Mouse (Mus musculus) adrenal gland, adult 8-10 months (tissue): ENCODE measurements around the gene Olfr689. TPM values are rescaled to one million over a fixed set of nuclear protein-coding genes. Genes with fewer than 3 reads are reported as not detected.
"Not testable (repeated sequence)": the region's sequence is repeated elsewhere in the genome, so short reads cannot be mapped to it uniquely, and the experiment has no call there.

Experiments
- DNase-seq: peaks from one replicate; pipeline ENCODE4 v3.0.0; 2022
- total RNA-seq, 4 experiments: library from RNA; stranded (reverse); gene quantifications; 2 replicates each; pipeline ENCODE4 v1.2.4; 2022

Olfr689 gene
- not detected for total RNA-seq

DNA sequence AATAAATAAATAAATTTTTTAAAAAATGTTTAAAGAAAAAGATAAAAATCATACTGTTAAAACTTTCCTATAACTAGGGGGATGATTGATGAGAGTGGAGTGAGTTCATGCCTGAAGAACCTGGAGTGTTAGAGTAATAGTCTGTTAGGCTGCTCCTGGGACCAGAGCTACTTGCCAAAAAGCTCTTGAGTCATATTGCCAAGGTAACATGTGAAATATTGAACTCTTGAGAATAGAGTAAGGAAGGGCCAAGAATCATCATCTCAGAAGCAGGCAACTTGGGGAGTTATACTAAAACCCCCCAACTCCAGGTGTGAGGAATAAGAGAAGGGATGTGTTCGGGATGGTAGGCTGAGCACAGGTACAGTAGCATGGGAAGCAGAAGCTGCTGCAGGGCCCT lies at the start of gene Olfr689:
Olfr689 (plus strand) TSS at position 301 of the 400 bp plus-strand sequence.
- DNase-seq = no peak

DNA sequence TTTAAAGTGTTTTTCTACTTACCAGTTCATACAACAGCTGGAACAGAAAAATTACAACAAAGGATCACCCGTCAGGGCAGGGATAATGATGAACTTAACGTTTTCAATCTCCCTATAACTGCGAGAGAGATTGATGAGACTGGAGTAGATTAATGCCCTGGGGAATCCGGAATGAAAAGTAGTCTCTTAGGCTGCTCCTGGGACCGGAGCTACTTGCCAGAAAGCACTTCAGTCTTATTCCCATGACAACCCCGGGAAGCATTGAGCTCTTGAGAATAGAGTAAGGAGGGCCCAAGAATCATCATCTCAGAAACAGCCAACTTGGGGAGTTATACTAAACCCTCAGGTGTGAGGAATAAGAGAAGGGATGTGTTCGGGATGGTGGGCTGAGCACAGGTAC lies 38.5 kb upstream of the Olfr689 start:
- no peak for DNase-seq

DNA sequence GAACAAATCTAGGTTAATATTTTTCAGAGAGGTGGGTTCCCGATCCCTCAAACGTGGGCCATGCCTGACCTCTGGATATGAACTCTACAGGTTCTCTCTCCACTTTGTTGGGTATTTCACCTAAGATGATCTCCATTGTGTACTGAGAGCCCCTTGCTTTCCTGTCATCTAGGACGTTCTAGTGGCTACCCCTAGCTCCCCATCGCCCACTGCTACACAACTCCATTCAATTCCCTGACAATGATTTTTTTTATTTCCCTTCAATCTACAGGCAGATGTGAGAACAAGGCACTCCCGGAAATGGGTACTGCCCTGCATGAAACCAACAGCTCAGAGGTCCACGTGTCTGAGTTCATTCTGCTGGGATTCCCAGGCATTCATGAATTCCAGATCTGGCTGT lies 23.2 kb upstream of the Olfr689 start, which contains the start of gene Olfr688:
Olfr688 (plus strand) TSS at position 301 of the 400 bp plus-strand sequence.
- no peak for DNase-seq

DNA sequence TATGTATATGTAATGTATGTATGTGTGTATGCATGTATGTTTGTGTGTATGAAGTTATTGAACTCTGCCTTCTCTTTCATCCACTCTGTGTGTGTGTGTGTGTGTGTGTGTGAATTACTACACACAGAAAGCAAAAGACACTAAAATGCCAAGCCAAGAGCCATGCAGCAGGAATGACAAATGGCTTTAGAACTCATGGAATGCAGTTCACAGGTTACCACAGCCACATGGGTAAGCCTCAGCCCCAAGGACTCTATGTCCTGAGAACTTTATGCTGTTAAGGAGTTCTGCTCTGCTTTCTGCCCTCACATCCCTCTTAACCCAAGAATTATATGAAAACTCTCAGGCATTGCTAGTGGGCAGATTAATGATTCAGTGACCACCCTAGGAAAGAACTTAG lies 20.9 kb upstream of the Olfr689 start:
- no peak for DNase-seq

DNA sequence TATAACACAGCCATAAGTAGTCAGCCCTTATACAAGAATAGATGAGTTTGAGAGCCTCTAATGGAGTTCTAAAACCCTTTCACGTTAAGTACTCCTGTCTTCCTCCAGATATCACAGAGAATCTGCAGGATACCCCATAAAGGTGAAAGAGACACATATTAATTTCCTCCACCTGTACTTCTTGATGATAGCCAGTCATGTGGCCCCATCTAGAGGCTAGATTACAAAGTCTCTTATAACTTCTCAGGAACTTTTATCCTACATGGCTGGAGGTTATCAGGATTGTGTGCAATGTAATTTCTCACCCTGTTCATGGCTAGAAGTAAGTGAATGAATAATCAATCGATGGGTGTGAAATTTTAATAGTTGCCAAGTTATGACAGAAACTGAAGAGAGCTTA lies 14.3 kb downstream of the Olfr689 start:
- DNase-seq = no peak

DNA sequence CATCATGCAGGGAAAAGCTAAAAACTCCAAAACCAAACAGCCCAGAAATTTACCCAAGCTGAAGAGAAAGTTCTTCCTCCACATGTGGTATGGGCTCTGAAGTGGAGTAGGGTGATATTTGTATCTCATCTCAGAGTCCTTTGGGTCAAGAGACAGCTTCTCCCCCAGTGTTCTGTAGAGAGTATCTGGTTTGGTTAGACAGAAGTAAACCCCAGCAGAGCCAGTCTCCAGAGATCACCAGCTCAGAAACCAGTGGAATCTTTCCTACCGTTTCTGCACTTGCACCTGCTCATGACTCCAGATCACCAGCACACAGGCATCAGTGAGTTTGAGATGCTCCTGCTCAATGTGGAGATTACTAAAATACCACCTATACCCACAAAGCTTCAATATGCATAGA lies 23.0 kb downstream of the Olfr689 start, which contains the start of gene Olfr690:
Olfr690 (minus strand) TSS at position 101 of the 400 bp plus-strand sequence.
- no peak for DNase-seq

DNA sequence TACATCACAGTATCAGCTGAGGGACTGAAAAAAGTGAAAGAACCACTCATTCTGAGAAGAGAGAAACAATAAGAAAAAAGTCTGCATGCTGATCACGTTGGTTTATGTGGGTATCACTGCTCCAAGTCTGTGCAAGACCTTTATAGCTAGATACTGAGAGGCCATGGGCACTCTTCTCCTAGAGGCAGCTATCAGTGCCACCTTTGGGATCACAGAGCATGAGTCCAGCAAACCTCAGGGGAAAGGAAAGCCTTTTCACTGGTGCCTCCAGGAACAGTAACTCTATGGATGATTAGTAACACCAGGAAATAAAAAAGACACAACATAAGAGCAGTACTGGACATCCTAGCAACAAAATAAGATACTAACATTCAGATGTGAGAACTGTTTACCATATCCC lies 31.2 kb downstream of the Olfr689 start, which contains the start of gene Olfr691:
Olfr691 (minus strand) TSS at position 101 of the 400 bp plus-strand sequence.
- no peak for DNase-seq

DNA sequence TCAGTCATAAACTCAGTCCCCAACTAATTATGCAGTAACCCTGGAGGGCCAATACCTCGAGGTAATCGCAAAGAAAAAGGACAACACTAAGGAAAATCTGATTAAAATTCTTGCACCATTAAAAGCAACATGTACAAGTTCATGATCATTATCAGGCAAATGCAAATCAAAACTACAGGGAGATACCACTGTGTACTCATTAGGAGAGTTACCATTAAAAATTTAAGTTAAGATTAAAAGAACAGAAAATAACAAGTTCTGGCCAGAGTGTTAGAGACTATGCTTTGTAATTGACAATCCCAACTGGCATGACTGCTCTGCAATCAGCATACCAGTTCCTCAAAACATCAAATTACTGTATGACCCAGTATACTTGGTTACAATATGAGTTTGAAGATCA lies 31.8 kb downstream of the Olfr689 start:
- no peak for DNase-seq

DNA sequence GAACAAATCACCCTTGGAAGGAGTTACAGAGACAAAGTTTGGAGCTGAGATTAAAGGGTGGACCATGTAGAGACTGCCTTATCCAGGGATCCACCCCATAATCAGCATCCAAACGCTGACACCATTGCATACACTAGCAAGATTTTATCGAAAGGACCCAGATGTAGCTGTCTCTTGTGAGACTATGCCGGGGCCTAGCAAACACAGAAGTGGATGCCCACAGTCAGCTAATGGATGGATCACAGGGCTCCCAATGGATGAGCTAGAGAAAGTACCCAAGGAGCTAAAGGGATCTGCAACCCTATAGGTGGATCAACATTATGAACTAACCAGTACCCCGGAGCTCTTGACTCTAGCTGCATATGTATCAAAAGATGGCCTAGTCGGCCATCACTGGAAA lies 45.1 kb downstream of the Olfr689 start:
- DNase-seq = not testable (repeated sequence)

DNA sequence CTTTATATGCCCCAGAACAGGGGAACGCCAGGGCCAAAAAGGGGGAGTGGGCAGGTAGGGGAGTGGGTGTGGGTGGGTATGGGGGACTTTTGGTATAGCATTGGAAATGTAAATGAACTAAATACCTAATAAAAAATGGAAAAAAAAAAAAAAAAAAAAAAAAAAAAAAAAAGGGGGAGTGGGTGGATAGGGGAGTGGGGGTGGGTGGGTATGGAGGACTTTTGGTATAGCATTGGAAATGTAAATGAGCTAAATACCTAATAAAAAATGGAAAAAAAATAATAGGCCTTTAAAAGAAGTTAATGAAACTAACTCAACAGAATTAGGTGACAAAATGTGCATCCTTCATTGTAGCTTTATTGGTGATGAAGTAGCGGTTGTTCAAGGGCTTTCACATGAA lies 45.5 kb downstream of the Olfr689 start:
- DNase-seq = not testable (repeated sequence)

DNA sequence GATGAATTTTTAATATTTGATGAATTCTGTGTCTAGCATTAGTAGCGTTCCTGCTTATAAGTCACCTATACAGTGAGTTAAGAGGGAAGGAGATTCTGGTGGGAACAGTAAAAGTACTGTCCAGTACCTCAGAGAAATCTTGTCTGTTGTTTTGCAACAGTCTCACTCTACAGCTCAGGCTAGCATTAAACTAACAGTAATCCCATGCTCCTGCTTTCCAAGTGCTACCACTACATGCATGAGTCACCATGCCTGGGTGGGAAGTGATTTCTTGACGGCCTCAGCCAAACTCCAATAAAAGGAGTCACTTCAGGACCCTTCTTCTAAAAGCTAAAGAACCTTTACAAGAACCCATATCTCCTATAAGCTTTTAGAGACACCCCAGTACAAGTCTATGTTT lies 50.7 kb downstream of the Olfr689 start:
- no peak for DNase-seq

DNA sequence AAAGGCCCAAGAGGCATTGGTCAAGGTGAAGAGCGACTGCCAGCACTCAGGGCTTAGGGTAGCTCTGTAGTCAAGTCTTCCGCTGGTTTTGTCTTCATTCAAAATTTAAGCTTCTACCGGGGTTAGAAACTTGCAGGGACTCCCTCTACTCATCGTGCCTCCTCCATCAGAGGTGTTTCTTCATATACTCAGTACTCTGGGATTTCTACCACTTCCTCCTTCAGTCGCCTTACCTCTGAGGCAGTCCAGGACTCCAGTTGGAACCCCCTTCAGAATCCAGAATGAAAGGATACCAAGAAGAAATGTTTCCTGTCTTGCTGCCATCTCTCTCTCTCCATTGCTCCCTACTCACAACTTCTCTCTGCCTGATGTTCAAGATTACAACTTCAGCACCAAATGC lies 56.3 kb downstream of the Olfr689 start:
- no peak for DNase-seq

DNA sequence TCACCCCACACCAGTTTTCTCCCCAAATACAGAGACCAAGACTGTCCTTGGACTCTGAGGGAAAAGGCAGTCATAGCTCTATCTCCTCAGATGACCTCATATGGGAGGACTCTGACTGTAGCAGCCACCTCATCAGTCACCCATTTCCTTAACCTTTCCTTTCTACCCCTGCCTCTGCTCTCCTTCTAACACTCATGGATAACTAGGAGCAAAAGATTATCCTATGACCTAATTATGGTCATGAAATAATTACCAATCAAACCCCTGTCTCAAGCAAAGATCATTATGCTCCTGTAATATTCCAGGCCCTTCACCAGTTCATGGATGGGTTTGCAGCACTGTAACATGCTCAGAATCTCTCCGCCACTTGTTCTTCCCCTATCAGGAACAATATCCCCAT lies 57.0 kb downstream of the Olfr689 start, which contains the start of gene Olfr692:
Olfr692 (plus strand) TSS at position 301 of the 400 bp plus-strand sequence.
- DNase-seq = no peak

DNA sequence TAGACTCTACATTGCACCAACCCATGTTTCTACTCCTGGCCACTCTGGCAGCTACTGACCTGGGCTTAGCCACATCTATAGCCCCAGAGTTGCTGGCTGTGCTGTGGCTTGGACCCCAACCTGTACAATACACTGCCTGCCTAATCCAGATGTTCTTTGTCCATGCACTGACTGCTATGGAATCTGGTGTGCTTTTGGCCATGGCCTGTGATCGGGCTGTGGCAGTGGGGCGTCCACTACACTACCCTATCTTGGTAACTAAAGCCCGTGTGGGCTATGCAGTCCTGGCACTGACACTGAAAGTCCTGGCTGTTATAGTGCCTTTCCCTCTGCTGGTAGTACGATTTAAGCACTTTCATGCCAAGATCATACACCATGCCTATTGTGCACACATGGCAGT lies 57.6 kb downstream of the Olfr689 start:
- no peak for DNase-seq

Other genes with a start within 250 kb of the Olfr689 start
- gene Olfr678, start 246.7 kb upstream of the Olfr689 start, total RNA-seq = not detected
- gene Olfr679, start 230.0 kb upstream of the Olfr689 start, total RNA-seq = not detected
- not detected for gene Olfr680-ps1, start 218.3 kb upstream of the Olfr689 start, total RNA-seq
- not detected for gene Olfr681, start 194.3 kb upstream of the Olfr689 start, total RNA-seq
- gene Olfr683, start 164.2 kb upstream of the Olfr689 start, total RNA-seq = not detected
- not detected for gene Olfr684, start 147.5 kb upstream of the Olfr689 start, total RNA-seq
- not detected for gene Olfr685, start 125.2 kb upstream of the Olfr689 start, total RNA-seq
- not detected for gene Olfr686, start 103.7 kb upstream of the Olfr689 start, total RNA-seq
- not detected for gene Olfr688, start 23.1 kb upstream of the Olfr689 start, total RNA-seq
- gene Olfr690, start 22.9 kb downstream of the Olfr689 start, total RNA-seq = not detected
- gene Olfr691, start 31.1 kb downstream of the Olfr689 start, total RNA-seq = under 1 TPM in 1 of 4 experiments, not detected in 3; 0.15 TPM
- gene Olfr692, start 57.1 kb downstream of the Olfr689 start, total RNA-seq = not detected
- not detected for gene Gm5901, start 63.9 kb downstream of the Olfr689 start, total RNA-seq
- gene Fam160a2, start 88.9 kb downstream of the Olfr689 start, total RNA-seq = 10 to 100 TPM; 28.5 to 34.9 (median 32.1) TPM
- not detected for gene Cnga4, start 93.4 kb downstream of the Olfr689 start, total RNA-seq
- under 1 TPM in 2 of 4 experiments, not detected in 2; 0.13 to 0.15 TPM for gene Cckbr, start 114.6 kb downstream of the Olfr689 start, total RNA-seq
- 10 to 100 TPM; 59.4 to 66.5 (median 60.9) TPM for gene Cavin3, start 171.1 kb downstream of the Olfr689 start, total RNA-seq
- 10 to 100 TPM; 47.3 to 54.3 (median 51.8) TPM for gene Smpd1, start 243.2 kb downstream of the Olfr689 start, total RNA-seq